Mouse (Mus musculus): ENCODE data around the gene Pnrc2.

The Pnrc2 gene

GRCm38 (mm10) chr4:135872589-135873391 lies 860 bp downstream of the Pnrc2 start:
- ATAC-seq (ENCODE audit: insufficient number of reproducible peaks, low FRiP score, low TSS enrichment), result no peak

- no peak for ATAC-seq (ENCODE audit: insufficient number of reproducible peaks, low FRiP score, low TSS enrichment)
Measured at GRCm38 (mm10) chr4:135872015-135872414, 1.6 kb downstream of the Pnrc2 start.

GRCm38 (mm10) chr4:135870227-135871023 lies 3.2 kb downstream of the Pnrc2 start:
- no peak for ATAC-seq (ENCODE audit: insufficient number of reproducible peaks, low FRiP score, low TSS enrichment)

- no peak for ATAC-seq (ENCODE audit: insufficient number of reproducible peaks, low FRiP score, low TSS enrichment)
Measured at GRCm38 (mm10) chr4:135868996-135869395, 4.7 kb downstream of the Pnrc2 start.

GRCm38 (mm10) chr4:135857597-135858186 lies 16.0 kb downstream of the Pnrc2 start:
- no peak for ATAC-seq (ENCODE audit: insufficient number of reproducible peaks, low FRiP score, low TSS enrichment)

GRCm38 (mm10) chr4:135856223-135857091 lies 17.2 kb downstream of the Pnrc2 start:
- peak; percentile 45; the same call in 1 of the 2 replicates for ATAC-seq (ENCODE audit: insufficient number of reproducible peaks, low FRiP score, low TSS enrichment)

- ATAC-seq (ENCODE audit: insufficient number of reproducible peaks, low FRiP score, low TSS enrichment), result peak; percentile 88
Measured at GRCm38 (mm10) chr4:135855536-135856222, 18.0 kb downstream of the Pnrc2 start, which contains the start of gene Srsf10. Gene Srsf10 (plus strand): TSS chr4:135855747.

GRCm38 (mm10) chr4:135855080-135855479 lies 18.6 kb downstream of the Pnrc2 start:
- ATAC-seq (ENCODE audit: insufficient number of reproducible peaks, low FRiP score, low TSS enrichment), result peak; percentile 12; the same call in 1 of the 2 replicates

GRCm38 (mm10) chr4:135854630-135855029 lies 19.0 kb downstream of the Pnrc2 start:
- ATAC-seq (ENCODE audit: insufficient number of reproducible peaks, low FRiP score, low TSS enrichment), result no peak

GRCm38 (mm10) chr4:135853987-135854546 lies 19.6 kb downstream of the Pnrc2 start:
- ATAC-seq (ENCODE audit: insufficient number of reproducible peaks, low FRiP score, low TSS enrichment), result no peak

GRCm38 (mm10) chr4:135851942-135852341 lies 21.7 kb downstream of the Pnrc2 start:
- no peak for ATAC-seq (ENCODE audit: insufficient number of reproducible peaks, low FRiP score, low TSS enrichment)

- no peak for ATAC-seq (ENCODE audit: insufficient number of reproducible peaks, low FRiP score, low TSS enrichment)
Measured at GRCm38 (mm10) chr4:135850411-135851095, 23.1 kb downstream of the Pnrc2 start.

- no peak for ATAC-seq (ENCODE audit: insufficient number of reproducible peaks, low FRiP score, low TSS enrichment)
Measured at GRCm38 (mm10) chr4:135847581-135847980, 26.1 kb downstream of the Pnrc2 start.

- ATAC-seq (ENCODE audit: insufficient number of reproducible peaks, low FRiP score, low TSS enrichment), result no peak
Measured at GRCm38 (mm10) chr4:135844400-135844799, 29.2 kb downstream of the Pnrc2 start.

GRCm38 (mm10) chr4:135839293-135840011 lies 34.2 kb downstream of the Pnrc2 start:
- no peak for ATAC-seq (ENCODE audit: insufficient number of reproducible peaks, low FRiP score, low TSS enrichment)

- no peak for ATAC-seq (ENCODE audit: insufficient number of reproducible peaks, low FRiP score, low TSS enrichment)
Measured at GRCm38 (mm10) chr4:135838925-135839292, 34.7 kb downstream of the Pnrc2 start.

GRCm38 (mm10) chr4:135834124-135834717 lies 39.4 kb downstream of the Pnrc2 start:
- ATAC-seq (ENCODE audit: insufficient number of reproducible peaks, low FRiP score, low TSS enrichment), result no peak

Measured in cerebellum, adult (tissue).